Mouse (Mus musculus) kidney, adult 2 months (tissue): ENCODE measurements at regions not wholly inside any gene's neighbourhood (a gene's known extent, or its start where the extent isn't known, plus 50 kb on each side); places are given as distances from the start of the nearest gene placed in this dataset.

ENCODE experiments used
- CTCF ChIP-seq: fragments of 200-500 bp; conservative IDR thresholded peaks from 2 replicates; pipeline ENCODE4 v1.5.1; 2011; ENCODE audit warnings: low read depth, mild to moderate bottlenecking, control low read depth, low read length, moderate library complexity, mixed read lengths; ENCODE audit not compliant: insufficient read depth, insufficient read length
- POLR2A ChIP-seq: fragments of 200-500 bp; IDR thresholded peaks from one replicate; pipeline ENCODE4 v1.6.1; 2011; ENCODE audit warnings: low read depth, low read length, control low read depth

GRCm38 (mm10) chr6:116895114-116895513 is 178.4 kb upstream of the Tmem72 start:
- no peak for TF ChIP-seq POLR2A
- no peak for TF ChIP-seq CTCF
